Mouse (Mus musculus): ENCODE measurements at regions not wholly inside any gene's neighbourhood (a gene's known extent, or its start where the extent isn't known, plus 50 kb on each side); places are given as distances from the start of the nearest gene placed in this dataset.

DNA sequence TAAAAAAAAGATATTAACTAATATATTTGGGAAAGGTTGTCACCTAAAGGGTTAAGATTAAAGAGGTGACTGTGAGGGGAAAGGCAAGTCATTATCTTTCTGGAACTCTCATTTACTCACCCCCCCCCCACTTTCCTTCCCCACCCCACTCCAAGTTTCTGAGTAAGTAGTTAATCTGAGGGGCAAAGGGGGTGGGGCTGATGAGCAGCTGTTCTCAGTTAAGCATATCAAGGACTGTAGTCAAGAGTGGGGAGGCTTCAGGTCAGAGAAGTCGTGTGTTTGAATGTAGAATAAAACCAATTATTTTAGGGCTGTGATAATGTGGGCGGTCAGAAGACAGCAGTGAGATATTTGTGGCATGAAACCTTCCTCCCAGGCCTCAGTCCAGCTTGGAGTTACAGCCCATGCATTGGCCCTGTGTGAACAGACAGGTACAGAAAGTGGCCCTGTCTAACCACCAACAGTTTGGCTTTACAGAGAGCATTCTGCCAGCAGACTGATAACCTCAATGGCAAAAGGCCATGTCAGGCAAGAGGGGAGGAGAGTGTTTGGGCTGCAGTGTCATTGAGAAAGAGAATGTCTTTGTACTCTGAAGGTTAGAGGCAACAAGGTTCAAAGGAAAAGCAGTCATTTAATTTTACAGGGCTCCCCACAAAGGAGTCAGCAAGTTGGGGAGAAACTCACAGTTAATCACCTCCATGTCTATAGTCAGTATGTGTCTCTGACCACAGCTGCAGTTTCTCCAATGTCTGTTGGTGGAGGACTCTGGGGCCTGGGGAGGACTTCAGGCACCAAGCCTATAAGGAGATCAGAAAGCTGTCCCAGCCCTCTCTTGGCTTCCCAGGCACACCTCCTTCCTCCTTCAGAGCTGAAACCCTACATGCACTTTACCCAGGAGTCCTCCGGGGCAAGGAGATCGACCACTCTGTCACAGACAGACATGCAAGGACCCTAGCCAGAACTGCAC, 888.0 kb downstream of the Zfp704 start:
- TF ChIP-seq CTCF (IDR thresholded peaks at IDR 0.05; ENCODE audit: low read depth) (no peak), EP300 (IDR thresholded peaks at IDR 0.05; ENCODE audit: low read depth) (no peak)

Data from heart, postnatal 0 days (tissue).